Mouse (Mus musculus): Measurements from ENCODE around the gene Adap1.

Gene Adap1

DNA sequence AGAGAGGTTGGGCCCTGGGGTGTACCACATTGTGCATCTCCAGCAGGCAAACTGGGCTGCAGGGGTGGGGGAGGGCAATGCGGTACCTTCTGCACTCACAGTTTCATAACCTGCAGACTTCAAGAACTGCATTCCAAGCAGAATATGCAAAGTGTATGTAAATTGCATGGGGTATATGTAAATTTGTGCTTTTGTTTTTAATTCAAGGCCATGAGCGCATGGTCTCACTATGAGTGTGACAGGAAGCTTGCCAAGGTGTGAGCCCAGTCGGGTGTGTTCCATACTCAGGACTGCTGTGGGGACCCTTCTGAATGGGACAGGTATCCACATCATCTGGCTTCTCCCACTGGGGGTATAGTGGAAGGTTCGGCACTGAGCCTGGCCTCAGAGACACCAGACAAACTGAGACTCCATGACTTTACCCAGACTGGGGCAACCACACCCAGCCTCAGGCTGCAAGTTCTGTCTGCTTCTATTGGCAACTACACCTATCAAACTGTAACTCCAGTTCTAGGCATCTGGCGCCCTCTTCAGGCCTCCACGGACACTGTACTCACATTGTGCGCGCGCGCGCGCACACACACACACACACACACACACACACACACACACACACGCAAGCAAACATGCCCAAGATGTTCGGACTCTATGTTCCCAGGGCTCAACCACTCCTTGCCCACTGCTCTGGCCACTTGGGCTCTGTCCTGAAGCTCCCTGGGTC is 41.8 kb downstream of the Adap1 start:
- no peak for DNase-seq

DNA sequence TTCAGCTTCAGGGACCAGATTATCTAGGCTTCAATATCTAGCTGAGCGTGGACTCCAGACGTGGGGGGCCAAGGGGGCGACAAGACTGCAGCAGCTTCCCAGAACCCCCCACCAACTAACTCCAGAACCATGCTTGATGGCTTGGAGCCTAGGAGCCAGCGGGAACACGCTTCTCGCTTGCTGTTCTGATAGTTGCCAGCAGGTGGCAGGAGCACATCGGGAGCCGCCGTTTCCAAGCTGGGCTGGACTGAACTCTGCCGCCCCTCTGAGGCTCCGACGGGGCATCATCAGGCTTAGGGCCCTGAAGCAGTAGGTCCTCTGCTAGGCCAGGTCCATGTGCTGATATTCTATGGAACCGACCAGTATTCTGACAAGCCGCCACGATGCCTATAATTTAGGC is 43.2 kb downstream of the Adap1 start:
- peak; percentile 96 for DNase-seq

DNA sequence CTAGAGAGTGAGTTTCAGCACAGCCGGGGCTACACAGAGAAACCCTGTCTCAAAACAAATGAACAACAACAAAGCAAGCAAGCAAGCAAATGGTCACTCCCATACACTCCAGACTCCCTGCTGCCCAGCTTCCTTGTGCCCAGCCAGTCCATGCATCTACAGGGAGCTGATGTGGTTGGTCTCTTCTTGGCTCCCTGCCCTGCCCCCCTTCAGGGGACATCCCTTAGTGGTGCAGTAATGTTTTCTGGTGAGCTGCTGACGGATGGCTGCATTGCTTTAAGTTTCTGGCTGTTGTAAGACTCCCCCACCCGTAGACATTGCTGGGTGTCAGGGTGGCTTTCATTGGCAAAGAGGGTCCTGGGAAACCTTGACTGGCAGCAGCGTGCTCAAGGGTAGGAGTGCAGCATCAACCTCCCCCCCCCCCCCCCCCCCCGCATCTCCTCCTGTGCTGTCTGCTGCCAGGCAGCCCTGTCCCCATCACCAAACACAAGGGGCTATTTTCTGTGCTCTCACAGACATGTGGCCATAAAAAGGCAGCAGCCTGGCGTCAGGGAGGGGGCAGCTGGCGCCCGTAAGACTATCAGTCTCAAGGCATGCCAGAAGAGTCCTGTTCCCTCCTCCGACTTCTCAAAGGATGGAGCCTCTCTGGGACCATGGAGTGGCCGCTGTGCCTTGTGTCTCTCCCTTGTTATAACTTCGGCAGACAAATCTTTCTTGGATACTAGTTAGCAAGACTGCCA is 43.9 kb downstream of the Adap1 start:
- no peak for DNase-seq

DNA sequence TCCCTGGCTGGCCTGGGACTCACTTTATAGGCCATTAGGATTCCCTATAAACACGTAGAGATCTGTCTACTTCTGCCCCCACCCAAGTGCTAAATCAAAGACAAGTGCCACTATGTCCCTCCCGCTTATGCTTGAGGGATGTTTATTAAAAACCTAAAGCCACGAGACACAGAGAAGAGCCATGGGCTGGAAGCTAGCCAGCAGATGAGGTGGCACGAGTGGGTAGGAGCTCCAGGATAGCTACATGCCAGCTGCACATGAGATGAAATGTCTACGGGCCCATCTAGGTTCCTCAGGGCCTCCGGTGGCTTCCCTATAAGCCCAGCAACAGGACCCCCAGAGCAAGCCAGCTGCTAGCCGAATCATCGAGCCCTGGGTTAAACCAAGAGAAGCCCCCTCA is 48.1 kb downstream of the Adap1 start:
- no peak for DNase-seq

DNA sequence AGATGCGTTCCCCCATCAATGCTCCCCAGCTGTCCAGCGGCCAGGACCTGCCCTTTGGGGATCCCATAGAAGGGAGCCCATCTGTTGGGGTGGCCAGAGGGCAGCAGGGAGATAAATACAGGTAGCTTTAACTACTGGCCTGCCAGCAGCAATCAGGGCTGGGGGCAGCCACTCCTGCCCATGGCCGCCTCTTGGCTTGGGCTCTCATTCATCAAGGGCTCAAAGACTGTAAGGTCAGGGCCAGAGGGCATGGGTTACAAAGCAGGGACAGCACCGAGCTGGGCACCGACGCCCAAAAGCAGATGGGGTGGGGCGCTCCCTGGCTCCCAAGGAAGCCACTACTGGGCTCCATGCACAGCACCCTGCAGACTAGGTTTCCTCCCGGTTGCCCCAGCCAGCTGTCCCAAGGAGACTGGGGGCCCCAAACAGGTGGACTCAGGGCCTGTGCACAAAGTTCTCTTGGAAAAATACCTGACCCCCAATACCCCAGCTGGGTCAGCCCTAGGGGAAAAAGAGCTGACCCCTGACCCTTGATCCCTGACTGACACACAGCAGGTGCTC is 53.3 kb downstream of the Adap1 start:
- no peak for DNase-seq

DNA sequence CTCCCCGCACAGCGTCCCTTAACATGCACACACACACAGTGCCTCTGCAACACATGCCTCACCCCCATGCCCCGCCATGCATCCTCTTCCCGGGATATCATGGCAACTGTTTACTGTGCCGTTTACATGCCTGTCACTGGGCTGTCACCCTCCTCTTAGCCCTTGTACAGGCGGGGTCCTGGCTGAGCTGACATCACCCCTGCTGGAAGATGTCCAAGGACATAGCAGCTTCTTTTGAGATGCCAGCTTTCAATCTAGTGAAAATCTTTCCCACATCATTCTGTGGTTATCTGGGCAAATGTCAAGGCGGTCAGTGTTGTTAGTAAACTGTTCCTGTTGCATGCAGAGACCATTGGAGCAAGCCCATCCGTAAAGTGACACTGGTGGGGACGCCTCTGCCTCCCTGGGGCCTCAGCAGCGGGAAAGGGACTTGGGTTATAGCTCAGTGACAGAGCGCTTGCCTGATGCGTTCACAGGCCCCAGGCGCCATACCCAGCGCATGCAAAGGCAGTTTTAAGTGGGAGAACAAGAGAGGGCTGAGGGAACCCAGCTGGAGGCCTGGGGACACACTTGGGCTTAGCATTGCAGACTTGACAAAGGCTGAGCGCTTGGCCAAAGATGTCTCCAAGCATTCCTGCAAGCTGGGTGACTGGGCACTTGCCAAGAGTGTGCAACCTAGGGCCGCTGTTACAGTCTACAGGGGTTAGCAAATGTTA is 54.5 kb downstream of the Adap1 start:
- DNase-seq = no peak

DNA sequence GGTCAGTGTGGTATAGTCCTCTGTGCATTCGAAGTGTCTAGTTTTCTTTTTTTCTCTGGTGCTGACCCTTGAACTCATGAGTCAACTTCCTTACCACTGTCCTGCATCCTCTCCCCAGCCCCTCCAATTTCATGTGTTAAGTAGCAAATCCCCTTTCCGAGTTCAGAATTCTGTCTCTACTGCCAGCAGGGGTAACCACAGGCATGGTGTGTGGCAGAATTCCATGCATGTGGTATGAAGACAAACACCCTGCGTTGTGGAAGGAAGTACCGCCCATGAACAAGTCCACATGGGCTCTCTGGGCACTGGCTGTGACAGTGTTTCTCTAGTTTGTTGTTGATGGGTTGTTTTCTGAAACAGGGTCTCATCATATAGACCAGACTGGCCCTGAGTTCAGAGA is 57.8 kb downstream of the Adap1 start:
- no peak for DNase-seq

DNA sequence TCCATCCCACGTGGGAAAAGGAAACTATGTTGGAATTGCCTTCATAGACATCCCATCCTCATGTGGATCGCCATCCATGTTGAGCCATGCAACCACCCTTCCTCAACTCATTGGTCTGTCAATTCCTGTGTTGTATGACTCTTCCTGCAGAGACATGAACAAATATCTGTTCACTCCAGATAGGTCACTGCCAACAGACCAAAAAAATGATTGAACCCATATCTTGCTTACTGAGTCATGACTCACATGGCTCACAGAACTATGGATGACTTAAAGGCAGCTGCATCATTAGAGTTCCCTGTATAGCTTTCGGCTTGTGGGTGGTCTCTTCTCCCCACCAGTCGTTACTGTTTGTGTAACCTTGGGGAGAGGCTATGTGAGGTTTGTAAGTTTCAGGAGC is 64.0 kb downstream of the Adap1 start:
- no peak for DNase-seq

DNA sequence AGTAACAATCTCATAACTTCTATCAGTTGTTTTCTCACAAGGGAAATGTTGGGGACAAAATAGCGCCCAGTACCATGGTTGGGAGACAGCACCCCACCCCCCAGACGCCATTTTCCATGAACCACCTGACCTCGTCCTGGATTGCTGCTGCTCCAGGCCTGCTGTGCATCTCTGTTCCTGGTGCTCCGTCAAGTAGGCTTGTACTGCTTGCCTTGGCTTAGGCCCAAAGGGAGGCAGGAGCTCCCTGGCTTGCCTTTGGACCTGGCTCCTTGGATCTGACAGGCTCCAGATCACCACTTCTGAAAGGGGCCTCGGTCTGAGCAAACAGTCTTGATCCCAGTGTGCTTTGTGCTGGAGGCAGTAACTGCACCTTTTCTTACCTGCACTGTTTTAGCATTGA is 65.6 kb downstream of the Adap1 start:
- DNase-seq = peak; percentile 93

DNA sequence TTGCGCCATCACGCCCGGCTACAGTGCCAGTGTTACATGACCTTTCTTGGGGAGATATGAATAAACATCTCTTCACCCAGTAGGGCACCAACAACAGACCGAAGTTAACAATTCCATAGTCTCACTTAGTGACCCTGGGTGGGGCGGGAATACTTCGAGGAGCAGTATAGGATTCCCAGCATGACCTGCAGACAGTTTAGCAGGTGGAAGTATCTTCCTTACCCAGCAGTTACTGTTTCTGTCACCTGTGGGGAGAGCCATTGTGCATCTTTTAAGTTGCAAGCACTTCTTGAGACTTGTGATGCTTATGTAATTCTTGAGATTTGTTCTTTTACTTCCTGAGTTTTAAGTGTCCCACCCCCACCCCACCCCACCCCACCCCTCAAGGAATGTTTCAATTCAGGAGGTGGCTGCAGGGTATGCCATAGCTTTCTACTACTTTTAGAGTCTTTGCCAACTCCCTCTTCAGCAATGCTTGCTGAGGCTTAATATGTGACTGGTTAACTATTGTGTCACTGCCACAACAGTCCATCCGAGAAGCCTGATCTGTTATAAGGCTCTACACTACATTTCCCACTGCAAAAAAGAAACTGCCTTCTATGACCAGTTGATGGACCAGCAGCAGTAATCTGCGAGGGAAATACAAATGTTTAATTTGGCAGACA is 66.9 kb downstream of the Adap1 start:
- DNase-seq = no peak

DNA sequence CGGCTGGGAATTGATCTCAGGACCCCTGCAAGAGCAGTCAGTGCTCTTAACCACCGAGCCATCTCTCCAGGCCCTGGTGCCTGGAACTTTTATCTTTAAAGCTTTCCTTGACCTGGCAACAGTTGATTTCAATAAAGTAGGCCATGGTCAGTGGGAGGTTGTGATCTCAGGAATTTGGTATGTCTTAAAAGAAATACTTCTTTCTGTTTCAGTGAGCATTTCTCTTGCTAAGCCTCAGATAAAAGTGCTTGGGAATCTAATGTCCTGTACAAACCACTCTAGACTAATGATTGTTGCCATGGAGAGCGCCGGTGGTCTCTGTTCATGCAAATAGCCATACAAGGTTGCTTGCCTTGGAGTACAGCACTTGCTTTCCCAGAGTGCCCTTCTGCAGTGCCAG is 67.6 kb downstream of the Adap1 start:
- DNase-seq = no peak

DNA sequence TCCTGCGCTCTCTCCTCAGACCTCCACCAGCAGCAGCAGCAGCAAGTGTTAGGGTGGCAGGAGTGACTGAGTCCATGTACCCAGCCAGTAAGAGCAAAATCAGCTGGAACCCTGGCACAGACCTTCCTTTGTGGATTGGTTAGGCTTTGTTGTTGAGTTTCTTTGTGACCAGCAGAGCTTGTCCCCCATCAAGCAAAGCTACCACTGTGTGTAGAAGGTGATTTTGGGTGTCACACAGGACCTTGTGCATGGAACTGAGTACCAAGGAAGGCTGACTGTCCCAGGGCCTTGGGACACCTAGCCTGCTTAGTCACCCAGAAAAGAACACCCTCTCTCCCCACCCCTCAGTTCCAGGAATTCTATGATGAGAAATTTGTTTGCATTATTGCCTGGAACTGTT is 68.2 kb downstream of the Adap1 start:
- DNase-seq = no peak

DNA sequence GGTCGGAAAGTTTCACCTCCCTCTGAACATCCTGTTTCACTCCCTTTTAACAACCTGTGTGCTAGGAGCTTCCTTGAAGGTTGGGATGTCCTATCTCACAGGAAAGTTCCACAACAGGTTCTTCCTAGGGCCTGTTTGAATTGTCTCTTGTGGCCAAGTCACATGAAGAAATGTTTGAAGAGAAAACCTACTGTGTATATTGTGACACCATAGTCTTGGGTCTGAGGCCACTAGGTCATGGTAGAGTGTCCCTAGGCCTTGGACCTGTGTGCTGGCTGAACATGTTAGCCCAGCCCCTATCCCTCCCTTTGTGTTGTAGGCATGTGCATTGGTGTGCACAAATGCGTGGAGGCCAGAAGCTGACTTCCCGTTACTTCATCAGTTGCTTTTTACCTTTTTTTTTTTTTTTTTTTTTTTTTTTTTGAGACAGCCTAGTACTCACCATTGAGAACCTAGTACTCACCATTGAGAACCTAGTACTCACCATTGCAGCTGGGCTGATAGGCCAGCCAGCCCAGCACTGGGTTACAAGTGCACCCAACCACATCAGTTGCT is 69.1 kb downstream of the Adap1 start:
- DNase-seq = no peak

DNA sequence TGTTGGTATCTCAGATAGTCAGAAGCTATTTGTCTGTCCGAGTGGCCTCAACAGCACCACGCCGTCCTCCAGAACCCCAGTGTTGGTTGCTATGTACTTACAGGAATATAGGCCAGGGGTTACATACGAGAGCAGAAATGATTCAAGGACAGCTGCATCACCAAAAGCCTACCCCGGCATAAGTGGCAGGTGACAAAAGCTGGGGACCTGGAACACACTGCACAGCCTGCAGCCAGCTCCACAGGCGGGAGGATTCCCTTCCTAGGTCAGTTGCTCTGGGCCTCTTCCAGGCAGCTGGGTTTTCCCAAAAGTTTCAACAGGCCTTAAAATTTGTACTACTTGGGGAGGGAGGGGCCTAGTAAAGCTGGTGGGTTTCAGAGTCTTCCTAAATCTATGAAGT is 69.6 kb downstream of the Adap1 start:
- DNase-seq = peak; percentile 93

DNA sequence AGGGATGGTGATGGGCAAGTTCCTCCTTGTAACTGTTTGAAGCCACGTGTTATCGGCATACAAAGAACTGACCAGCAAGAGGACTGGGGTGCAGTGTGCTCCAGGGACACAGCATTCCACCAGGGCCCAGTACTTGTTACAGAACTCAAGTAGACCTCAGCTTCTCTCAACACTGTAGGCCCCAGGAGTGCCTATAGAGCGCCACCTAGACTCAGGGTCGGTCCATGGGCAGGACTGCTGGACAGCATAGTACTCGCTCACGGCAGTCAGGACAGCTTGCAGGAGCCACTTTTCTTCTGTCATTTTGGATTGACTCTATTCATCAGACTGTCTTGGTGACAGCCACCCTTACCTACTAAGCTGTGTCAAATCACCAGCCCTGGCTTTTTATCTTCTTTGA is 70.5 kb downstream of the Adap1 start:
- DNase-seq = no peak

DNA sequence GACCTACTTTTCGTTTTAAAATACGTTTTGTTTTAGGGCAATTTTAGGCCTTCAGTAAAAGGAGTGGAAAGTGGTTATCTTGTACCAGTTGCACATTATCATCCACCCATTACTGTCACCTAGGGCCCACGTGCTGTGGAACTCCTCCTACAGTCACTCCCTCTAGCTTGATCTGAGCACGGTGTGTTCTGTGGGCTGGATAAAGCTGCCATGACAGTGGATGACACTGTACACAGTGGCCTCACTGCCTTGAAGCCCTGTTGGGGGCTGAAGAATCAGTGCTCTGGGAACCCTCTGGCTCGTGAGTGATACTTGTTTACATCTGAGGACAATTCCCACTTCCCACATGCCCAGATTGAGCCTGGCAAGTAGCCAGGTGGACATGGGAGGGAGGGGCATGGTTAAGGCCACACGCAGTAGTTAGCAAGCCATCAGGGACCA is 72.1 kb downstream of the Adap1 start:
- peak; percentile 95 for DNase-seq

DNA sequence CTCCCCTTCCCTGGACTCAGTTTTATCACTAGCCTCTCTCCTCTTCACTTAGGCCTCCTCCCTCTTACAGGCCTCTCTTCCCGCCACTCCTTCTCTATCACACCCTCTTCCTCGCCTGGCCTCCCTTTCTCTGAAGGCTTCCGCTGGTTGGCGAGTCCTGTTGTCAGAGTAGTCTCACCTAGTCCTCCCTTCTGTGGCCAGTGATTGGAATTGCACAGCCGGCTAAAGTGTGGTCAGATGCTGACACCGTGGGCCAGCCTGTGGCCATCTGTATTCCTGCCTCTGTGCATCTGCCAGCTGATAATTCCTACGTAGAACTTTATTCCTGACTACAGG is 72.5 kb downstream of the Adap1 start:
- DNase-seq = no peak

DNA sequence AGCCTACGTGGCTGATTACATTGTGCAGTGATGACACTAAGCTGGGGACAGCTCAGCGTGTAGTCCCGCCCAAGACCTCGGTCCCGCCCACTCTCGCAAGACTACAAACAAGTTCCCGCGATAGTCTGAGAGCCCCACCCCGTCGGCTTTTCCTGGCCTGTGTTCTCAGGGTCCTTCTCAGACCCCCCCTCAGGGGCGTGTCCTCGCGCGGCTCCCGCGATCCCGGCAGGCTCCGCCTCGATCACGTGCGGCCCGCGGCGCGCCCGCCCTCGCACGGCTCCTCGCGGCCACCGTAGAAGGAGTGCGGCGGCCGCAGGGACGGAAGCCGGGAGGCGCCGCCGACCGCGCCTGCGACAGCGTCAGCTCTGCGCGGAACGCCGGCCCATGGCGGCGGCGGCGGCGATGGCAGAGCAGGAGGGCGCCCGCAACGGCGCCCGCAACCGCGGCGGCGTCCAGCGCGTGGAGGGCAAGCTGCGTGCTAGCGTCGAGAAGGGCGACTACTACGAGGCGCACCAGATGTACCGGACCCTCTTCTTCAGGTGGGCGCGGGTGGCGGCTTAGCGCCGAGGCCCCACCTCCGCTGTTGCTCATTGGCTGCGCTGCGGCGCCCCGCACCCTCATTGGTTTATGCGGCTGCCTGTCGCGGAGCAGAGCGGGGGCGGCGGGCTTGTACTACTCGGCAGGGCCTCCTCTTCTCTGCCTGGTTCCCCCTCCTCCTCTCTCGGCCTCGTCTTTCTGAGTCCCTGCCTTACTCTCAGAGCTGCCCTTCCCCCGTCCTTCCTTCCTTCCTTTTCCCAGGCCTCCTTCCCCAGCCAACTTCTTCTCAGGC is 73.1 kb downstream of the Adap1 start, which contains the start of gene Get4:
Get4 (plus strand) TSS at position 244 of the 829 bp plus-strand sequence.
- peak; percentile 100 for DNase-seq

DNA sequence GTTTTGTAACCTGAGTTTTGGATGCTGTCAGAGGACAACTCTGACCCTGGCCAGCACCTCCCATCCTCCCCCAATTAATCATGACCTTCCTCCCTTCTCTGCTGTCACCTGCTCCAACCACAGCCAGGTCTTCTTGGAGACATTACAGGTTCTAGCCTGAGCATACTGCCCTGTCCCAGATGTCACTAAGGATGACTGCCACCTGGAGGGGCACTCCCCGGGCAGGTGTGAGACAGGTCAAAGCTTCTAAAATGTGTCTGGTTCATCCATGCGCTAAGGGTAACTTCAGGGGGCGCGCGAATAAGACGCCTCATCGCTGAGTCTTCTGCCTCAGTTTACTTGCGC is 73.7 kb downstream of the Adap1 start:
- DNase-seq = no peak

DNA sequence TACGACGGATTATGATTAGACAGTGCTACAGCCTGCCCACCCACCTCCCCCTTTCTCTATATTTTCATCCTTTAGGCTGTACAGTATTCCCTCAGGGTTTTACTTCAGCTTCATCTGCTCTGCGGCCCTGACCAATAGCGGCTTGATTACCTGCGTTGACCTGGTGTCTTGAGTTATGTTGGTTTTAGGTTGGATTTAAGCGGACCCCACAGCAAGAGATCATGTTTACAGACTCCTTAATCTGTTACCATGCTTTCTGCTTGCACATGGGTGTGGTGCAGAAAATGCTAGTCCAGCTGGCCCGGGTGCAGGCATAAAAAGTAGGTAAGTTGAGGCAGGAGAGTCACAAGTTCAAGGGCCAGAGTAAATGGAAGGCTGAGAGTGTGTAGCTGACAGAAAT is 74.1 kb downstream of the Adap1 start:
- peak; percentile 94 for DNase-seq

DNA sequence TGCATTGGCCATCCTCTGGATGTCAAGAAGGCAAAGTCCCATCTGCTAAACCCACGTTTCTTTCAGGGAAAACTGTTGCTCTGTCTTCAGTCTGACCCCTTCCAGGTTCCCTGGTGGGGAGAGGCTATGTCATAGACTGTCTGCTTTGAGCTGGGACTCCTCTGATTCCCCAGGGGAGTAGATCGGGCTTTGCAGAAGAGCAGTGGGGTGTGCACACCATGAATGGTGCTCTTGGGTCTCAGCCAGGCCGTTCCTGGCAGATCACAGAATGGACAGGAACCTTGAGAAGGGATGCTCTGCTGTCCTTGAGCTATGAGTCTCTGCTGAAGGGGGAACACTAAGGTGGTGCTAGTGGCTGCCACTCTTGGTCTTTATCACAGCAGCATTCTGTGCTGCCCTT is 76.6 kb downstream of the Adap1 start:
- no peak for DNase-seq

DNA sequence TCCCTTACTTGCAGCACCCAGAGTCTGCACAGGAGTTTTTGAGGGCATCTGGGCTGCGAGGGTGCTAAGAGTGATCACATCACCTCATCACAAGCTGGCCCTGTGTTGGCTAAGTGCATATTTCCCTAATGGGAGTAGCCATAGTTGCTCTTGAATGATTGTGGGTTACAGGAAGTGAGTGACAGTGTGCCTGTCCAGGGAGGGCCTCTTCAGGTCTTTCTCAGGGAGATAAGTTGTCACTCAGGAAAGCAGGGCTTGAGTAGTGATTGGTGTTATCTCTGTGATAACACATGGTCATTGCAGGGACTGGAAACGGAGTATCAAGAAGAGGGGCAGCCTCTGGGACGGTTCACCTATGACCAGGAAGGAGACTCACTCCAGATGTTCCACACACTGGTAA is 77.7 kb downstream of the Adap1 start:
- DNase-seq = no peak

All from heart, adult 11 months (tissue).